Mouse (Mus musculus): ENCODE results near the gene Ccdc85b.

Gene Ccdc85b

DNA sequence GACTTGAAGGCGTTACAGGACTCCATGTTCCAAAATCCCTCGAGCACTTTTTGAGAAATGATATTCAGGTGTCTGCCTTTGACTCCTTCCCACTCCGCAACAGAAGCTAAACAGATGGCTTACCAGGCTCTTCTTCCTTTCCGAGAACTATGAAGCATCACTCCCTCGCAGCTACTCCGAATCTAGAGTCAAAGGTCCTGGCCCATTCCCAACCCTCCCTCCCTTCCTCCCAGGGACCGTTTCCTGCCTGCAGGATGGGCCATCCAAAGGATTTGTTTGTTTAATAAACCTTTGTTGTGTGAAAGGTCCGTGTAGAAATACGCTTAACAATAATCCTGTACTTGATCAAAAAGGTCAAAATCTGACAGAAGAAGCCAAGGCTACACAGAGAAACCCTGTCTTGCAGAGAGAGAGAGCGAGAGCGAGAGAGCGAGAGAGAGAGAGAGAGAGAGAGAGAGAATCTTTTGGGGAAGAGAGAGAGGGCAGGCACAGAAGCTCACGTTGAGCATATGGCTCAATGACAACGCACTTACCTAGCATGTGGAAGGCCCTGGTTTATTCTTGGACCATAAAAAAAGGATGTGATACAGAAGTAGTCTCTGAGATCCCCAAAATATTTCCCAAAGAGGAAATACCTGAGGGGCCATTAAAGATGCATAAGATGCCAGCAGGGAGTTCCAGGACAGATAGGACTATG is at the start of gene Ccdc85b:
Gene Ccdc85b (minus strand): TSS at position 149 of the 697 bp plus-strand sequence.
- TF ChIP-seq GATA4 (IDR thresholded peaks at IDR 0.05; ENCODE audit: insufficient replicate concordance, low read length), result no peak; the same call in 1 of the 2 replicates

GRCm38 (mm10) chr19:5503687-5504086 is 46.0 kb upstream of the Ccdc85b start, which contains the start of gene 1700020D05Rik:
Gene 1700020D05Rik, minus strand, starts transcription at chr19:5503787.
- no peak for TF ChIP-seq GATA4 (IDR thresholded peaks at IDR 0.05; ENCODE audit: insufficient replicate concordance, low read length)

DNA sequence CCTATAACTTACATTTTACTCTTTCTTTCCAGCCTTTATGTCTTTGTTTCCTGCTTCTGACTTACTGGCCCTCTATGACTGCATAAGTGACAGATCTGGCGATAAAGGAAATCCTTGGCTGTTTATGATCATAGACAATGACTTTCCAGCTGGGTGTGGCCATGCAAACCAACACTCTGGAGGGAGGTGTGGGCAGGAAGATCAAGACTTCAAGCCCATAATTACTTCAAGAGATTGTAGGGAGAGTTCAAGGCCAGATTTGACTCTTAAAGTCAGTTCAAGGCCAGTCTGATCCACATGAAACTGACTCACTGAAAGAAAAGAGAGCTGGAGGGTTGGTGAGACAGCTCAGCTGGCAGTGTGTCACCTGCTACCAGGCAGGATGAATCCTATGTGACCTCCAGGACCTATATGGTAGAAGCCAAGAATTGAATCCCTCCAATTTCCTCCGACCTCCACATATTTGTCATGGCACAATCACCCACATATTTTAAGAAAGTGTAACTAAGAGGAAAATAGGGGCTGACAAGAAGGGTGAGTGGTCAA is 42.7 kb upstream of the Ccdc85b start:
- TF ChIP-seq GATA4 (IDR thresholded peaks at IDR 0.05; ENCODE audit: insufficient replicate concordance, low read length), result no peak

DNA sequence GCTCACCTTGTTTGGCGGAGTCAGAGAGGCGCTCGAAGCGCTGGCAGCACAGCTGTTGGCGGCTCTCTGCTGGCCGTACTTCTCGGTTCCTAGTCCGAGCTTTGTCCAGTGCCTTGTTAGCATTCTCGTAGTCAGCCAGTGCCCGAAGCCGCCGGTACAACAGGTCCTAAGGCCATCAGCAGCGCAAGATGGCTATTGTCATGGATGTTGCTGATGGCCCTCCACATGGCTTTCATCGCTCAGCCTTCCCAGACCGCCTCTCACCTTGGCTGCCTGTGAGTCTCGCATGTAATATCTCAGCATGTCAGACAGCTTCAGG is 38.3 kb upstream of the Ccdc85b start:
- TF ChIP-seq GATA4 (IDR thresholded peaks at IDR 0.05; ENCODE audit: insufficient replicate concordance, low read length), result no peak

GRCm38 (mm10) chr19:5495353-5496051 is 37.8 kb upstream of the Ccdc85b start:
- no peak for TF ChIP-seq GATA4 (IDR thresholded peaks at IDR 0.05; ENCODE audit: insufficient replicate concordance, low read length)

DNA sequence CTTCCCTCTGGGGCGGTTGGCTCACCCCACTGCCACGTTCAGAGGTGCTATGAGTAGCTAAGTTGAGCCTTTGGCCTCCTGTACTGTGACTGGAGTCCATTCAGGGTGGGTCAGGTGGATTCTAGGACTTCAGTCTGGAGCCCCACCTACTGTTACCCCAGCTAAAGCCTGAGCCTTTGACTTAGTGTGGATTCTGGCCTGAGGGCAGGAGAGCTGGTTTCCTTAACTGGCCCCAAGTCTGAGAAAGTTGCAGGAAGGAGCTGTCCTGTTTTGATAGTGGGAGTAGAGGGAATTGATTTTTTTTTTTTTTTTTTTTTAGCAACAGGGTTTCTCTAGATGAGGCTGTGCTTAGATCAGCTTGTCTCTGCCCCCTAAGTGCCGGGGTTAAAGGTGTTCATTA is 36.6 kb upstream of the Ccdc85b start:
- TF ChIP-seq GATA4 (IDR thresholded peaks at IDR 0.05; ENCODE audit: insufficient replicate concordance, low read length), result no peak

DNA sequence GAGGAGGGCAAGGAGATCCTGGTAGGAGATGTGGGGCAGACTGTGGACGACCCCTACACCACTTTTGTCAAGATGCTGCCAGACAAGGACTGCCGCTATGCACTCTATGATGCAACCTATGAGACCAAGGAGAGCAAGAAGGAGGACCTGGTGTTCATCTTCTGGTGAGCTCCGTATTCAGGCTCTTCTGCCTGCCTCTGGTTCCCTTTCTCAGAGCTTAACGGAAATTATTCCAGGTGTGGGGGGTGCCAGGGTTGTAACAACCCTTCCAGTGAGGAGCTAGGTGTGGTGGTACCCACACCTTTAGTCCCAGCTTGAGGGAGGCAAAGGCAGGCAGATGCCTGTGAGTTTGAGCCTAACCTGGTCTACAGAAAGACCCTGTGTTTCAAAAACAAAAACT is 34.9 kb upstream of the Ccdc85b start:
- no peak for TF ChIP-seq GATA4 (IDR thresholded peaks at IDR 0.05; ENCODE audit: insufficient replicate concordance, low read length)

DNA sequence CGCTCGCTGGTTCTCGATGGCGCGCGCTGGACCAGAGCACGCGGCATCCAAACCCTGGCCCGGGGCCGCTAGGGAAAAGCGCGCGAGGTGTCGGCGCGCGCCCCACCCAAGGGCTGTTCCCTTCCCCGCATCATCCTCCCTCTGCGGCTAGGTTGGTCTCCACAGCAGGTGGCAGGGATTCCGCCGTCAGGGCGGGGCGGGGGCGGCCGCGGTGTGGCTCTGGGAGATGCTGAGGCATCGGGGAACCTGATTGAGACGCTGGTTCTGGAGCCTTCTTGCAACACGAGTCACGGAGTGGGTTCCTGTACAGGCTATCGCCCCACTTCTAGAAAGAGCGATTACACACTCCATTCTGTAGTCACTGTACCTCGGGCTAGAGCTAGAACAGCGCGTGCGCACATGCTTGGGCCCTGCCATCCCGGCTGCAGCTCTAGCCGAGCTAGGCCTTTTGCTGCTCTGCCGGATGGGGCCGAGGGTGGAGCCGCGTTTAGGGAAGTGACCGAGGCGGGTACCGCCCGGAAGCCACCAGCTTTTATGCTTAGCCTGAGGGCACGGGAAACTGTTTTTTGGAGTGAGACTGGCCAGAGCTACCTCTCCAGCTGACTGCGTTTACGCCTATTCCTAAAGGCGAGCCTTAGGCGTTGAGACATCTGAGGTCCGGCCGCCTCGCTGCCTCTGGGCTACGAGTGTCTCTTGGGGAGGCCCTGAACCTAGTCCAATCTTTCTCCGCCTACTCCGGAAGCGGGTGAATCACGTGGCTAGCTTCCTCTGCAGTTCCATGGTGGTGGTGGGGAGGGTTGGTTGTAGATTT is 33.4 kb upstream of the Ccdc85b start:
- peak; percentile 25; the same call in 1 of the 2 replicates for TF ChIP-seq GATA4 (IDR thresholded peaks at IDR 0.05; ENCODE audit: insufficient replicate concordance, low read length)

DNA sequence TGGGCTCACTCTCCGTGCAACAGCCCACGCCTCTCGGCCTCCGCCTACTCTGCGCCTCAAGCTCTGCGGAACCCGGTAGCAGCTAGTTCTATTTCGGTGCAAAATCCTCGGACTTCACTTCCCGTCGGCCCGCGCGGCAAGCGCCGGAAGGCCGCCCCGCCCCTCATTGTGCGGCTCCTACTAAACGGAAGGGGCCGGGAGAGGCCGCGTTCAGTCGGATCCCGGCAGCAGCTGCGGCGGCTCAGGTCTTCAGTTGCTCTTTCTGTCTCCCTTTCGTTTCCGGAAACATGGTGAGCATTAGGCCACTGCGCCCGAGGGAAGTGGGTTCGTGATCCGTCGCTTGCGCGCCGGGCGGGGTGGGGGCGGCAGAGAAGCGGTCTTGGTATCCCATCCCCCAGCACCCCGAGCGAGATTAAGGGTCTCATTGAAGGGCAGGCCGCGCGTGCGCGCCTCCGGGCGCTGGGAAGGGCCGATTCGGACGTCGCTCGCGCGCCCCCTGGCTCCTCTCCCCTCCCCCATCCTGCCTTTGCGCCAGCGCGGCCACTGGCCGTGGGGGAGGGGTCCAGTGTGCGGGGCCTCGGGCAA is 32.7 kb upstream of the Ccdc85b start, which contains the start of gene Cfl1:
Gene Cfl1 (plus strand): TSS at position 143 of the 585 bp plus-strand sequence.
- no peak for TF ChIP-seq GATA4 (IDR thresholded peaks at IDR 0.05; ENCODE audit: insufficient replicate concordance, low read length)

DNA sequence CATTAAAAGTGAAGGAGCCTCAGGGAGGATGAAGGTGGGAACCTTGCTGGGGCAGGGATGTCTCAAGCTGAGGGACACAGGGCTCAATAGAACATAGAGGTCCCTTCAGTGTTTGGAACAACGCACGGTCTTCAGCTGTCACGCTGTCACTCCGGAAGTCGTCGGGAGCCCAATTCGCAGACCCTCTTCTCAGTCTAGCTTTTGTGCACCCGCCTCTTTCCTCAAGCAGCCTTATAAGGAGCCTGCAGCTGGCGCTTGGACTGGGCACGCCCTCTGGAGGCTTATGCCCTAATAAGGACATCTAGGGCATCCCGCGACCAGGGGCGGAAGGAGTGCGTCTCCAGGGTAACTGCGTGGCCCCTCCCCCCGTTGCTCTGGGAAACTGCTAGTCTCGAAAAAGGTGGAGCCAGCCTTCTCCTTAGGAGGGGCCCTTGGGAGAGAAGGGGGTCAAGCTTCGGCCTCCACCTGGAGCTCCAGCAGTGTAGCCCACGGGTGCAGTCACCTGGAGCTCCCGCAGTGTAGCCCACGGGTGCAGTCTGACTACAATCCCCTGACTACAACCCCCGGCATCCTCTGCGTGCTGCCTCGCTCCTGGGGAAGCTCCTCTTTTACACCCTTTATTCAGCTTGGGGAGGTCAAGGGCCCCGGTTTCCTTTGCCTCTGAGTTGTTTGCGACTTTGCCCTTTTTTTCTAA is 31.3 kb upstream of the Ccdc85b start:
- TF ChIP-seq GATA4 (IDR thresholded peaks at IDR 0.05; ENCODE audit: insufficient replicate concordance, low read length), result no peak

GRCm38 (mm10) chr19:5487768-5488550 is 30.3 kb upstream of the Ccdc85b start, which contains the start of gene Mus81:
Gene Mus81, minus strand, starts transcription at chr19:5488402.
- TF ChIP-seq GATA4 (IDR thresholded peaks at IDR 0.05; ENCODE audit: insufficient replicate concordance, low read length), result no peak; the same call in 1 of the 2 replicates

DNA sequence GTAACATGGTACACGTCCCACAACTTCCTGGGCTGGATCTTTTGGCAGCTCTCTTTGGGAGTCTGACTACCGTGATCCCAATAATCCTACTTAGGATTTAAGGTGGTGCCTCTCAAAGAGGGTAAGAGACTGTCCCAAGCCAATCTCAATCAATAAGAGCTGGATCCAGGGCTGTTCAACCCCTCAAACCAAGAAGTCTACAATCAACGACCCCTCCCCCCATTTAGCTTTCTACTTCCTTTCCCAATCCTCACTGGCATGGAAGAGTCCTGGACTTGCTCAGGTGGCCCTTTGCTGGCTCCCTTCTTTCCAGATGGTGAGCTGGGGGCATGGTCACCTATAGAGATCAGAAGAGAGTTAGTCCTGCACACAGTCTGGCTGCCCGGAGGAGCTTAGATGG is 29.1 kb upstream of the Ccdc85b start:
- TF ChIP-seq GATA4 (IDR thresholded peaks at IDR 0.05; ENCODE audit: insufficient replicate concordance, low read length), result no peak

DNA sequence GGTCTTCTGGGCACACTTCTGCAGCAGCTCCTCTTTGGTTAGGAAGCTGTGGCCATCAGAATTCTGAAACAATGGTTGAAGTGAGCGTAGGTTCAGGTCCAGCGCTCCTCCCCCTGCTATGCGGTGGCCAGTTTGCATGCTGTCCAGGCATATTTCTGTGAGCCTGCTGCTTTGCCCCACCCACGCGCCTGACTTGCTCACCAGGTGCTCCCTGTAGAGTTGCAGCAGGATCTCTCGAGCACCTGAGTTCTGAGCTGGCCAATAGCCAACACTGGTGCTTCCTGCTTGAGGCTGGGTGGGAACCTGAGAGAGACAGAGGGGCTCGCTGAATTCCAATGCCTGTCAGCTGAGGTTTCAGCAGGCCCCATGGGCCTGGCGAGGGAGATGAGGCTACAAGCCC is 28.6 kb upstream of the Ccdc85b start:
- no peak for TF ChIP-seq GATA4 (IDR thresholded peaks at IDR 0.05; ENCODE audit: insufficient replicate concordance, low read length)

- no peak for TF ChIP-seq GATA4 (IDR thresholded peaks at IDR 0.05; ENCODE audit: insufficient replicate concordance, low read length)
Measured at GRCm38 (mm10) chr19:5485821-5486220, 28.1 kb upstream of the Ccdc85b start.
